Mouse (Mus musculus) MEL (cell line): ENCODE measurements at regions not wholly inside any gene's neighbourhood (a gene's known extent, or its start where the extent isn't known, plus 50 kb on each side); places are given as distances from the start of the nearest gene placed in this dataset.

Experiments
- CHD2 ChIP-seq: IDR thresholded peaks from 2 replicates; pipeline ENCODE4 v1.6.1; 2011; ENCODE audit warnings: low read length, improper control_type of control experiment
- CTCF ChIP-seq, 3 experiments: IDR thresholded peaks in 2 of 3; conservative IDR thresholded peaks in 1 of 3; 2 replicates each; pipeline ENCODE4 v1.5.1; 2011 to 2012; ENCODE audit warnings: low read length in 3 of 3, low read depth in 2 of 3, mild to moderate bottlenecking in 2 of 3, improper control_type of control experiment in 1 of 3, inconsistent platforms in 1 of 3, mixed read lengths in 1 of 3, moderate library complexity in 1 of 3; ENCODE audit not compliant: control insufficient read depth in 1 of 3, insufficient read depth in 1 of 3, poor library complexity in 1 of 3, severe bottlenecking in 1 of 3
- E2F4 ChIP-seq: IDR thresholded peaks from 2 replicates; pipeline ENCODE4 v1.6.1; 2011; ENCODE audit warnings: low read depth, low read length, improper control_type of control experiment, borderline replicate concordance
- EP300 ChIP-seq, 2 experiments: IDR thresholded peaks; 2 replicates each; pipeline ENCODE4 v1.6.1; 2011; ENCODE audit warnings: improper control_type of control experiment in 2 of 2, low read length in 2 of 2, low read depth in 1 of 2, mild to moderate bottlenecking in 1 of 2
- GATA1 ChIP-seq: IDR thresholded peaks from 2 replicates; pipeline ENCODE4 v1.6.1; 2011; ENCODE audit warnings: low read depth, low read length, improper control_type of control experiment
- MEF2A ChIP-seq: IDR thresholded peaks from 2 replicates; pipeline ENCODE4 v1.6.1; 2014; ENCODE audit warnings: low read depth, mild to moderate bottlenecking, inconsistent platforms, low read length, improper control_type of control experiment; ENCODE audit not compliant: poor library complexity, insufficient replicate concordance, severe bottlenecking; ENCODE audit errors: extremely low read depth
- NELFE ChIP-seq: IDR thresholded peaks from 2 replicates; pipeline ENCODE4 v1.6.1; 2011; ENCODE audit warnings: low read depth, low read length, improper control_type of control experiment
- POLR2A ChIP-seq, 2 experiments: IDR thresholded peaks; 2 replicates each; pipeline ENCODE4 v1.6.1; 2011 to 2012; ENCODE audit warnings: low read length in 2 of 2, mild to moderate bottlenecking in 2 of 2, control low read depth in 1 of 2, improper control_type of control experiment in 1 of 2, low read depth in 1 of 2, moderate library complexity in 1 of 2; ENCODE audit not compliant: control insufficient read depth in 1 of 2, insufficient read depth in 1 of 2, poor library complexity in 1 of 2
- SIN3A ChIP-seq: IDR thresholded peaks from 2 replicates; pipeline ENCODE4 v1.6.1; 2012; ENCODE audit warnings: low read length, improper control_type of control experiment, inconsistent platforms
- TAL1 ChIP-seq: IDR thresholded peaks from 2 replicates; pipeline ENCODE4 v1.6.1; 2012; ENCODE audit warnings: mild to moderate bottlenecking, inconsistent platforms, low read length, moderate library complexity, mixed read lengths
- TCF12 ChIP-seq: IDR thresholded peaks from 2 replicates; pipeline ENCODE4 v1.6.1; 2014; ENCODE audit warnings: low read depth, mild to moderate bottlenecking, inconsistent platforms, low read length, improper control_type of control experiment, moderate library complexity
- UBTF ChIP-seq: IDR thresholded peaks from 2 replicates; pipeline ENCODE4 v1.6.1; 2012; ENCODE audit warnings: low read depth, mild to moderate bottlenecking, inconsistent platforms, low read length, improper control_type of control experiment, moderate library complexity, borderline replicate concordance; ENCODE audit not compliant: insufficient read depth
- USF1 ChIP-seq: IDR thresholded peaks from 2 replicates; pipeline ENCODE4 v1.6.1; 2014; ENCODE audit warnings: low read depth, mild to moderate bottlenecking, inconsistent platforms, low read length, improper control_type of control experiment, moderate library complexity
- USF2 ChIP-seq, 2 experiments: IDR thresholded peaks; 2 replicates each; pipeline ENCODE4 v1.6.1; 2011 to 2012; ENCODE audit warnings: improper control_type of control experiment in 2 of 2, low read length in 2 of 2, borderline replicate concordance in 1 of 2, inconsistent platforms in 1 of 2, low read depth in 1 of 2, mild to moderate bottlenecking in 1 of 2; ENCODE audit not compliant: insufficient read depth in 1 of 2

- TF ChIP-seq POLR2A (IDR thresholded peaks at IDR 0.05; ENCODE audit: control insufficient read depth in 1 of 2, insufficient read depth in 1 of 2, low read depth in 1 of 2, low read length in 2 of 2, poor library complexity in 1 of 2) (no peak), GATA1 (no peak), CHD2 (no peak), CTCF (IDR thresholded peaks at IDR 0.05 in 2 of 3, conservative IDR thresholded peaks at IDR 0.05 in 1 of 3; ENCODE audit: control insufficient read depth in 1 of 3, insufficient read depth in 1 of 3, low read depth in 2 of 3, low read length in 3 of 3, poor library complexity in 1 of 3, severe bottlenecking in 1 of 3) (no peak), E2F4 (no peak), USF2 (IDR thresholded peaks at IDR 0.05; ENCODE audit: borderline replicate concordance in 1 of 2, insufficient read depth in 1 of 2, low read depth in 1 of 2, low read length in 2 of 2) (no peak), USF1 (no peak), TAL1 (no peak), NELFE (no peak), MEF2A (no peak), UBTF (no peak), EP300 (IDR thresholded peaks at IDR 0.05; ENCODE audit: low read depth in 1 of 2, low read length in 2 of 2) (no peak), TCF12 (no peak), SIN3A (no peak)
Measured at GRCm38 (mm10) chr13:116497659-116498414, 188.3 kb upstream of the Isl1 start.
